Mouse (Mus musculus) C2C12 (cell line): ENCODE data around the gene Hoxd8.

Experiments
- CEBPB ChIP-seq: IDR thresholded peaks from one replicate; pipeline ENCODE4 v1.6.1; 2011; ENCODE audit warnings: low read depth, mild to moderate bottlenecking, control low read depth, moderate library complexity
- CTCF ChIP-seq: IDR thresholded peaks from one replicate; pipeline ENCODE4 v1.5.1; 2011; ENCODE audit not compliant: control insufficient read depth, insufficient read depth, insufficient read length
- FOSL1 ChIP-seq: IDR thresholded peaks from one replicate; pipeline ENCODE4 v1.8.0; 2011; ENCODE audit warnings: mild to moderate bottlenecking, low read length; ENCODE audit not compliant: poor library complexity, insufficient read depth, severe bottlenecking
- MAX ChIP-seq: IDR thresholded peaks from one replicate; pipeline ENCODE4 v1.6.1; 2011; ENCODE audit warnings: mild to moderate bottlenecking, control low read depth
- MYOD1 ChIP-seq: IDR thresholded peaks from one replicate; pipeline ENCODE4 v1.6.1; 2011; ENCODE audit warnings: low read depth; ENCODE audit not compliant: control insufficient read depth, insufficient read length
- MYOG ChIP-seq: IDR thresholded peaks from one replicate; pipeline ENCODE4 v1.6.1; 2011; ENCODE audit not compliant: control insufficient read depth, insufficient read length; ENCODE audit errors: extremely low read depth
- USF1 ChIP-seq: IDR thresholded peaks from one replicate; pipeline ENCODE4 v1.6.1; 2011; ENCODE audit warnings: low read depth, mild to moderate bottlenecking, control low read depth, moderate library complexity

- TF ChIP-seq CTCF (no peak), MAX (no peak), USF1 (no peak), MYOD1 (no peak), MYOG (no peak), CEBPB (no peak), FOSL1 (no peak)
Measured at GRCm38 (mm10) chr2:74711721-74712621, 7.6 kb downstream of the Hoxd8 start, which contains the start of the genes Hoxd3 and Hoxd4.
